In genomic region chr10:60792365-60792764, GRCm38 (mm10) we compare ENCODE assay signal across 14 mouse cellular contexts. TPM values are rescaled to one million over a fixed set of nuclear protein-coding genes. Genes with fewer than 3 reads are reported as not detected.
DNase-seq lines count a peak whose midpoint lies in the region; ATAC-seq and TF ChIP-seq lines count a peak whose summit lies in the region.
"Had no signal": no experiment of that assay in that cellular context is flagged by ENCODE, and none has a peak within 500 bp of the region (broad histone marks: within the 10 kb centered on the region; RNA-seq: fewer than 3 reads in every experiment).

No protein-coding gene starts in this region.

- ATAC-seq in kidney, embryonic 14.5 days (ENCODE audit: low FRiP score, low TSS enrichment) = peak; percentile 11; the same call in 1 of the 2 replicates
- ATAC-seq in lung, postnatal 0 days = peak; percentile 64
- no peak for ATAC-seq in forebrain, postnatal 0 days
- ATAC-seq: inflammation-experienced regulatory T-cells, adult 6 months had no signal

- no peak overlapping the region for H3K9ac ChIP-seq in heart, adult 2 months (ENCODE audit: low read depth, low read length)
- no peak overlapping the region for H3K9ac ChIP-seq in kidney, embryonic 14.5 days (ENCODE audit: low read depth, low read length)
- no peak overlapping the region for H3K9ac ChIP-seq in lung, postnatal 0 days (replicated peaks; ENCODE audit: low read depth)
- H3K9ac ChIP-seq in forebrain, postnatal 0 days = no peak overlapping the region

- intact Hi-C loops in heart, adult 2 months (cut with DNase I) = no loop called here
- intact Hi-C loops in heart, postnatal 10 days (cut with DNase I) = no loop called here

- no peak for TF ChIP-seq CTCF in heart, adult 2 months (IDR thresholded peaks at IDR 0.05)
- TF ChIP-seq CTCF in lung, postnatal 0 days (IDR thresholded peaks at IDR 0.05) = no peak
- no peak for TF ChIP-seq CTCF in lung, adult 2 months (IDR thresholded peaks at IDR 0.05; ENCODE audit: insufficient read depth, low read length)
- TF ChIP-seq CTCF in forebrain, postnatal 0 days (IDR thresholded peaks at IDR 0.05; ENCODE audit: low read depth) = no peak

- H3K27me3 ChIP-seq in heart, adult 2 months (ENCODE audit: control insufficient read depth, insufficient read depth, low read length) = no peaks in the 10 kb centered on the region
- no peaks in the 10 kb centered on the region for H3K27me3 ChIP-seq in kidney, embryonic 14.5 days (ENCODE audit: control insufficient read depth, insufficient read depth, low read length)
- H3K27me3 ChIP-seq in lung, postnatal 0 days (replicated peaks; ENCODE audit: insufficient read depth, low read length) = no peaks in the 10 kb centered on the region
- no peaks in the 10 kb centered on the region for H3K27me3 ChIP-seq in forebrain, postnatal 0 days (ENCODE audit: insufficient read depth, low read length)

- H3K4me2 ChIP-seq in kidney, embryonic 14.5 days (replicated peaks; ENCODE audit: low read depth, low read length) = no peak overlapping the region
- H3K4me2 ChIP-seq in lung, postnatal 0 days (replicated peaks; ENCODE audit: low read depth, low read length) = no peak overlapping the region
- H3K4me2 ChIP-seq in forebrain, postnatal 0 days (ENCODE audit: low read depth) = no peak overlapping the region

- peaks cover 15% of the 10 kb centered on the region for H3K4me1 ChIP-seq in heart, adult 2 months (ENCODE audit: control insufficient read depth, insufficient read depth, low read length)
- H3K4me1 ChIP-seq in kidney, embryonic 14.5 days (ENCODE audit: control insufficient read depth, insufficient read depth, low read length) = peaks cover 43% of the 10 kb centered on the region
- peaks cover 5% of the 10 kb centered on the region; the same call in 1 of the 2 replicates for H3K4me1 ChIP-seq in lung, postnatal 0 days (ENCODE audit: insufficient read depth, low read depth, low read length)
- peaks cover 6% of the 10 kb centered on the region; the same call in 1 of the 2 replicates for H3K4me1 ChIP-seq in lung, adult 2 months (ENCODE audit: control insufficient read depth, insufficient read depth, low read length)
- no peaks in the 10 kb centered on the region for H3K4me1 ChIP-seq in forebrain, postnatal 0 days (ENCODE audit: insufficient read depth)

- TF ChIP-seq EP300 in heart, adult 2 months (IDR thresholded peaks at IDR 0.05; ENCODE audit: insufficient read depth, low read depth, low read length) = no peak
- TF ChIP-seq EP300 in lung, postnatal 0 days (IDR thresholded peaks at IDR 0.05) = no peak

- no peaks in the 10 kb centered on the region for H3K79me2 ChIP-seq in heart, adult 2 months (replicated peaks; ENCODE audit: control insufficient read depth, insufficient read depth, low read length)

- H3K27ac ChIP-seq in heart, adult 2 months = peak overlapping the region; percentile 77
- no peak overlapping the region for H3K27ac ChIP-seq in kidney, embryonic 14.5 days (ENCODE audit: low read depth, low read length)
- H3K27ac ChIP-seq in lung, postnatal 0 days (ENCODE audit: low read length) = peak overlapping the region; percentile 71
- H3K27ac ChIP-seq in forebrain, postnatal 0 days (ENCODE audit: low read depth, low read length) = no peak overlapping the region

- DNase-seq in heart, adult 2 months = no peak
- no peak for DNase-seq in heart, postnatal 10 days
- DNase-seq in kidney, postnatal 36 days = no peak
- peak; percentile 49 for DNase-seq in lung, postnatal 0 days (ENCODE audit: low spot score)
- DNase-seq in lung, adult 2 months = no peak
- peak; percentile 34 to 57 for DNase-seq in lung, postnatal 4 days
- DNase-seq in forebrain, postnatal 0 days = no peak
- DNase-seq: adrenal gland, postnatal 10 days; B cell, adult 2 months; cerebellum, postnatal 36 days; right cerebral cortex, postnatal 14 days had no signal

- H3K4me3 ChIP-seq in heart, adult 2 months = no peak overlapping the region
- H3K4me3 ChIP-seq in kidney, embryonic 14.5 days (ENCODE audit: low read length) = no peak overlapping the region
- no peak overlapping the region for H3K4me3 ChIP-seq in lung, postnatal 0 days (ENCODE audit: low read depth, low read length)
- H3K4me3 ChIP-seq in lung, adult 2 months (replicated peaks; ENCODE audit: extremely low read depth, low read depth, low read length) = no peak overlapping the region
- no peak overlapping the region for H3K4me3 ChIP-seq in forebrain, postnatal 0 days (ENCODE audit: low read depth, low read length)

- 48% methylated on average over 10 of the region's 10 CpGs for WGBS in heart, adult 2 months
- 19% methylated on average over 10 of the region's 10 CpGs for WGBS in kidney, embryonic 14.5 days
- WGBS in lung, postnatal 0 days = 35% methylated on average over 10 of the region's 10 CpGs
- WGBS in lung, adult 2 months = 31% methylated on average over 10 of the region's 10 CpGs
- WGBS in forebrain, postnatal 0 days = 65% methylated on average over 10 of the region's 10 CpGs

- H3K9me3 ChIP-seq in kidney, embryonic 14.5 days (ENCODE audit: control insufficient read depth, low read length) = no peaks in the 10 kb centered on the region
- no peaks in the 10 kb centered on the region for H3K9me3 ChIP-seq in lung, postnatal 0 days (ENCODE audit: low read length)
- no peaks in the 10 kb centered on the region for H3K9me3 ChIP-seq in forebrain, postnatal 0 days (ENCODE audit: low read length)

- H3K36me3 ChIP-seq in heart, adult 2 months (ENCODE audit: control insufficient read depth, insufficient read depth, low read length) = no peaks in the 10 kb centered on the region
- H3K36me3 ChIP-seq in kidney, embryonic 14.5 days (ENCODE audit: control insufficient read depth, insufficient read depth, low read length) = no peaks in the 10 kb centered on the region
- no peaks in the 10 kb centered on the region for H3K36me3 ChIP-seq in lung, postnatal 0 days (ENCODE audit: insufficient read depth, low read length)
- no peaks in the 10 kb centered on the region for H3K36me3 ChIP-seq in forebrain, postnatal 0 days (ENCODE audit: insufficient read depth)

- TF ChIP-seq POLR2A in heart, adult 2 months (IDR thresholded peaks at IDR 0.05; ENCODE audit: insufficient read depth, low read depth, low read length) = no peak
- TF ChIP-seq POLR2A in lung, adult 2 months (IDR thresholded peaks at IDR 0.05; ENCODE audit: borderline replicate concordance, extremely low read depth, low read depth, low read length) = no peak

RNA-seq across cellular contexts. Expression of gene Unc5b, which starts 39.0 kb away (rescaled TPM):
- total RNA-seq in heart, adult 2 months (2021) = 10 to 100 TPM; 11.0 to 12.6 TPM
- 12.2 and 15.0 TPM in 2 replicates for polyA plus RNA-seq in heart, adult 2 months (2012; rRNA removed)
- 10 to 100 TPM; 35.3 to 47.0 TPM for total RNA-seq in heart, postnatal 10 days (2021)
- 7.9 and 10.1 TPM in 2 replicates for polyA plus RNA-seq in kidney, embryonic 14.5 days (2014; fragmentation: Nextera tagmentation; extraction: Ambion mirVana)
- polyA plus RNA-seq in lung, postnatal 0 days (2015; fragmentation: Nextera tagmentation; extraction: Ambion mirVana) = 3.8 and 4.3 TPM in 2 replicates
- polyA plus RNA-seq in lung, adult 2 months (2012; rRNA removed) = 13.4 and 16.8 TPM in 2 replicates
- total RNA-seq in forebrain, postnatal 0 days (2014; rRNA removed) = 8.5 and 15.9 TPM in 2 replicates
- polyA plus RNA-seq in forebrain, postnatal 0 days (2015; fragmentation: Nextera tagmentation; extraction: Ambion mirVana) = 1.1 and 1.6 TPM in 2 replicates
- total RNA-seq: megakaryocyte progenitor cell, adult 5-6 weeks had no signal

RNA-seq across cellular contexts. Expression of gene Slc29a3, which starts 39.8 kb away (rescaled TPM):
- 1 to 10 TPM; 4.1 to 5.6 TPM for total RNA-seq in heart, adult 2 months (2021)
- polyA plus RNA-seq in heart, adult 2 months (2012; rRNA removed) = 3.9 and 4.9 TPM in 2 replicates
- 1 to 10 TPM; 6.8 to 7.7 TPM for total RNA-seq in heart, postnatal 10 days (2021)
- polyA plus RNA-seq in kidney, embryonic 14.5 days (2014; fragmentation: Nextera tagmentation; extraction: Ambion mirVana) = 4.0 and 10.8 TPM in 2 replicates
- 9.3 and 9.8 TPM in 2 replicates for polyA plus RNA-seq in lung, postnatal 0 days (2015; fragmentation: Nextera tagmentation; extraction: Ambion mirVana)
- polyA plus RNA-seq in lung, adult 2 months (2012; rRNA removed) = 8.0 and 10.0 TPM in 2 replicates
- total RNA-seq in forebrain, postnatal 0 days (2014; rRNA removed) = 6.5 and 9.3 TPM in 2 replicates
- polyA plus RNA-seq in forebrain, postnatal 0 days (2015; fragmentation: Nextera tagmentation; extraction: Ambion mirVana) = 7.8 and 11.6 TPM in 2 replicates

Comparison
In these comparisons a context has a peak if more than half of its experiments do, and no peak if none do; other contexts are left out.
1. DNase-seq: peak in lung, postnatal 0 days (single experiment) and lung, postnatal 4 days (2 of 2); none in heart, adult 2 months (0 of 2), heart, postnatal 10 days (0 of 2), kidney, postnatal 36 days (0 of 2), lung, adult 2 months (single experiment) and forebrain, postnatal 0 days (single experiment).
2. H3K27ac ChIP-seq: peak in heart, adult 2 months (single experiment) and lung, postnatal 0 days (single experiment); none in kidney, embryonic 14.5 days (single experiment) and forebrain, postnatal 0 days (single experiment).